Mouse (Mus musculus) heart, adult 8-10 months (tissue): Measurements from ENCODE around the gene Atp6v1g1. TPM values are rescaled to one million over a fixed set of nuclear protein-coding genes. Genes with fewer than 3 reads are reported as not detected.

Source experiments
- DNase-seq: peaks from one replicate; pipeline ENCODE4 v3.0.0; 2022; ENCODE audit warnings: low spot score
- total RNA-seq, 4 experiments: library from RNA; stranded (reverse); gene quantifications; 2 replicates each; pipeline ENCODE4 v1.2.4; 2022

Gene Atp6v1g1
- 100 to 1,000 TPM; 146 to 168 (median 149) TPM for total RNA-seq

GRCm38 (mm10) chr4:63544494-63545230, at the start of gene Atp6v1g1:
TSS of gene Atp6v1g1 (plus strand) at chr4:63544772.
- peak; percentile 94 for DNase-seq

GRCm38 (mm10) chr4:63494967-63495914, 49.3 kb upstream of the Atp6v1g1 start:
- DNase-seq: no peak

- peak; percentile 48 for DNase-seq
Measured at GRCm38 (mm10) chr4:63495915-63496278, 48.7 kb upstream of the Atp6v1g1 start, which contains the start of gene Whrn. TSS of gene Whrn (minus strand) at chr4:63495991.

DNA sequence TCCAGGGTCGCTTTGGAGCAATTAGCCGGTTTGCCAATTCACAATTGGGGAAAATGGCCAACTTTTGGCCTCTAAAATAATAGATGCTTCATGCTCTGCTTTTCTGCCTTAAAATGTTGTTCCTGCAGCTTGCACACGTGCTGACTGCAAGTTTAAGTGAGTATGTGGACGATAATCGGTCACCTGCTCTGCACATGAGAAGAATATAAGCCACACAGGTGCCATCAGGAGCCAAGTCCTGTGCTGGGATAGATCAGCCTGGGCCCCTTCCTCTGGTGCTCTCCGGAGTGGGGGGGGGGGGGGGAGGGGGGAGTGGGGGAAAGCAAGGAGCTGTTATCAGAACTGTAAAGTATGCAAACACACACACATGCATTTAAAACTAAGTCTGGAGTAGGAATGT, 48.3 kb upstream of the Atp6v1g1 start:
- DNase-seq: no peak

- DNase-seq: no peak
Measured at GRCm38 (mm10) chr4:63498346-63498745, 46.2 kb upstream of the Atp6v1g1 start.

DNA sequence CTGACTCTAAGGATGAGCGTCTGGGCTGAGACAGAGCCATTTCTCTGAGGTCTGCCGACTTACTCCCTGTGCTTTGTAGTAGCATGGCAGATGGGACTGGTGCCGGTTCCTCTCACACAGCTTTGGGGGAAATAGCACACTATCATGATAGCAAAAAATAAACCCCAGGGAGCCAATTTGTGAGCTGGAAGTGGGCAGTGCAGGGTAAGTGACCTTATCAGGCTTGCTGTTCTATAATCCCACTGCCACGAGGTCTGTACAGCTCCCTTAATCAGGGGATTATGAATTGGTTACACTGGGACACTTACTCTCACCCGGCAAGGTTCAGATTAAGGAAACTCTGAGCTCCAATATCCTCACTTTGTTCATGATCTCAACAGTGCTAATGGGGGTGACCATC, 43.5 kb upstream of the Atp6v1g1 start:
- no peak for DNase-seq

DNA sequence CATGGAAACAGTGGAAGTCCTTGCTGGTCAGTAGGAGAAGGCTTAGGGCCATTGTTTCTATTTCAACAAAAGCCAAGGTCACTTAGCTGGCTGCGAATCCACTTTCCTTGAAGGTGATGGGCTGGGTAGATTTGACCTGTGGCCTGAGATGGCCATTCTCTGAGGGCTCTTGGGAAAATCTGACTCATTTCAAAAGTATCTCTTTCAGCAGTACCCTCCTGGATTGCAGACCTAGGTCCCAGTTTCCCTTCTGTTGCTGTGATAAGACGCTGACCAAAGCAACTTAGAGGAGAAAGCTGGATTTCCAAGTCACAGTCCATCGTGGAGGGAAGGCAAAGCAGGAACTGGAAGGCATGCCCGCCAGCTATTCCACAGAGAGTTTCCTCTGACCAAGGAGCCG, 40.6 kb upstream of the Atp6v1g1 start:
- no peak for DNase-seq

DNA sequence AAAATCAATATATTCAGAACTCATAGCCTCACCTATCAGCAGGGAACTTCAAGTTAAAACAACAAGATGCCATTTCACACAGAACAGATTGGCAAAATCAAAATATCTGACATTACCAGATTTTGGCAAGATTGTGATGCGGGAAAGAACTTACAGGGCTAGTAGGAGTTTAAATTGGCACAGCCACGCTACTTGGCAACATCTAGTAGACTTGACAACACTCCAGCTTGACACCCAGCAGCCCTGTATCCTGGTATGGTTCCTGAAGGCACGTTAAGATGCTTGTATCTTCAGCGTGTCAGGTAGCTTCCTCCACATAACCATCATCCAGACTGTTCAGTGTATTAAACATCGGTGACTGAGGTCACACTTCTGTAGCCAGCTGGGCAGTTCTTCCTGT, 37.1 kb upstream of the Atp6v1g1 start:
- DNase-seq: no peak

DNA sequence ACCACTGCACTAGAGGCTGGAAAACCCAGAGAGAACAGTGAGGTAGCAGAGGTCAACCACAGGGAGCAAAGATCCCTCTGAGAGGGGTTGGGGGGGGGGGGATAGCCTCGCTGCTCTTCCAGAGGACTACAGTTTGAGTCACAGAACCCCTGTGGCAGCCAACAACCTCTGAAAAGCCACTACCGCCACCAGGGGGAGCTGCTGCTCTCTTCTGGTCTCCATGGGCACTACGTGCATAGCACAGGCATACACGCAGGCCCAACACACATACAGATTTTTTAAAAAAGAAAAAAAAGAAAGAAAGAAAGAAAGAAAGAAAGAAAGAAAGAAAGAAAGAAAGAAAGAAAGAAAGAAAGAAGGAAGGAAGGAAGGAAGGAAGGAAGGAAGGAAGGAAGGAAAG, 36.3 kb upstream of the Atp6v1g1 start:
- DNase-seq: peak; percentile 78

- no peak for DNase-seq
Measured at GRCm38 (mm10) chr4:63512921-63513320, 31.7 kb upstream of the Atp6v1g1 start.

DNA sequence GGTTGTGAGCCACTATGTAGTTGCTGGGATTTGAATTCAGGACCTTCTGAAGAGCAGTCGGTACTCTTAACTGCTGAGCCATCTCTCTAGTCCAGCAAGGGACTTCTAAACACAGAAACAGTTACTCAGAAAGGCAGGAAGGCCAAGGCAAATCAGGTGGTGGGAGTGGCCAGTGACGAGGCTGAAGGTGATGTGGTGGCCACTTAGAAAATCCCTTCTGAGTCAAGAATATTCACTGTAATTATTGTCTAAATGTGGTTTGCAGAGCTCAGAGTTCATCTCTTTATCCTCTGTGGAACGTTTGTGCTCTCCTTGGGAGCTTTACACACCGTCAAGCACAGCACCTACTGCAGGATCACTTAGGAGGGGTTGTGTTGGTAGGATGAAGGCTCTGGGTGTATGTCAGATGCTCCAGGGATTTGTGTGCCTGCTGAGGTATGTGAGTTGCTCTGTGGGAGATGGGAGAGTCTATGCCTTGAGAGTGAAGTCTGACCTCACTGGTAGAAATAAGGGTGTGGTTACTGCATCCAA, 30.1 kb upstream of the Atp6v1g1 start:
- no peak for DNase-seq

DNA sequence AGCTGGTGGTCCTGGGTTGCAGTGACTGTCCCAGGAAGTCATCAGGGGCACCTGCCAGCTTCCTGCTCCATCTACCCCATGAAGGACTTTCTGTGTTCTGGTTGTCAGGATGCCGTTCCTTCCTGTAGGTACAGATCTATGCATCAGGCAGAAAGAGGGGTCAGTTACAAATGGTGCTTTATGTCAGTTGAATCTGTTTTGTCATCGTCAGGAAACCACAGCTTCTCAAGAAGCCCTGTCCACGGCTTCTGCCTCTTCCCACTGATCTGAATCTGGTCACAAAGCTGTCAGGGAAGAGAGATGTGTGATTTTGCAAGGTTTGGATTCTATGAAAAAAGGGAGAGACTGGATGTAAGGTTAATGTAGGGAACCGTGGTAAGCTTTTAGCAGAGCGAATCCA, 29.6 kb upstream of the Atp6v1g1 start:
- DNase-seq: no peak

DNA sequence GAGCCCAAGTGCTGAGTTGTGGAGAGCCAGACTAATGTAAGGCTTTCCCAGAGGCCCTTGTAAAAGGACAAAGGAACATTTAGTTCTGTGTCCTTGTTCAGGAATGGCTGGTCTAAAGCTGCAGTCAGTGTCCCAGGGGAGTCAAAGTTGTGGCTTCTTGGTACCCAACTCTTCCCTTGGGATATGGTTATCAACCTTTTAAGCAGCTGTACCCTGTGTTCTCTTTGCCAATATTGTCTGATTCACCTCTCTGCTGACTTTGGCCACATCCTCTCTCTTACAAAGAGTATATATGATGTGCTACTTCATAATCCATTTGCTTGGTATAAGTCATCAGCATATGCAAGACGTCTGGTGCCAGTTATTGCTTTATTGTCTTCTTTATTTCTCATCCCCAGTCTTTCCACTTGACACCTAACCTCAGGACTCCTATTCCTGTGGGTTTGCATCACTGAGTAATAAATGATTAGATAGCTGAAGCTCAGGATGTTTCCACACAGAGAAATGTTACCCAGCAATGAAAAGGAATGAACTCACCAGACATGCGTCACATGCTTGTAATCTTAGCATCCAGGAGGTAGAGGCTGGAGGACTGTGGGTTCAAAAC, 22.7 kb upstream of the Atp6v1g1 start:
- DNase-seq: no peak

DNA sequence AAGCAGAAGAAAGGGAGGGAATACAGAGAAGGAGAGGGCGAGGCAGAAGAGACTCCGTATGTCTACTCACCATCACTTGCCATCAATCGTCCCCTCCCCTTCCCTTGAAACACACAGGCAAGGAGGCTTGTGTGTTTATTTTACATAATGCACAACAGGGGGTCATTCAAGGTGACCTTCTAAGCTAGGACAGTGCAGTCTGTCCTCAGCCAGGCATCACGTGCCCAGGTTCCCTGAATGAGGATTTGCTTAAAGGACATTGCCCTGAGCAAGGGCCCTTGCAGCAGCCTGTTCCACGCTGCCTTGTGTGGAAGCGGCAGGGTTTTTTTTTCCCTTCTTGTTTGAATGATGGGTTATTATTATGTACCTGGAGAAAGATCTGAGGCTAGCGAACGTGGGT, 19.1 kb upstream of the Atp6v1g1 start:
- no peak for DNase-seq

GRCm38 (mm10) chr4:63528946-63529345, 15.6 kb upstream of the Atp6v1g1 start:
- DNase-seq: no peak

- no peak for DNase-seq
Measured at GRCm38 (mm10) chr4:63530409-63530808, 14.2 kb upstream of the Atp6v1g1 start.

GRCm38 (mm10) chr4:63537602-63538001, 7.0 kb upstream of the Atp6v1g1 start:
- no peak for DNase-seq

- DNase-seq: peak; percentile 76
Measured at GRCm38 (mm10) chr4:63542209-63542608, 2.4 kb upstream of the Atp6v1g1 start.

DNA sequence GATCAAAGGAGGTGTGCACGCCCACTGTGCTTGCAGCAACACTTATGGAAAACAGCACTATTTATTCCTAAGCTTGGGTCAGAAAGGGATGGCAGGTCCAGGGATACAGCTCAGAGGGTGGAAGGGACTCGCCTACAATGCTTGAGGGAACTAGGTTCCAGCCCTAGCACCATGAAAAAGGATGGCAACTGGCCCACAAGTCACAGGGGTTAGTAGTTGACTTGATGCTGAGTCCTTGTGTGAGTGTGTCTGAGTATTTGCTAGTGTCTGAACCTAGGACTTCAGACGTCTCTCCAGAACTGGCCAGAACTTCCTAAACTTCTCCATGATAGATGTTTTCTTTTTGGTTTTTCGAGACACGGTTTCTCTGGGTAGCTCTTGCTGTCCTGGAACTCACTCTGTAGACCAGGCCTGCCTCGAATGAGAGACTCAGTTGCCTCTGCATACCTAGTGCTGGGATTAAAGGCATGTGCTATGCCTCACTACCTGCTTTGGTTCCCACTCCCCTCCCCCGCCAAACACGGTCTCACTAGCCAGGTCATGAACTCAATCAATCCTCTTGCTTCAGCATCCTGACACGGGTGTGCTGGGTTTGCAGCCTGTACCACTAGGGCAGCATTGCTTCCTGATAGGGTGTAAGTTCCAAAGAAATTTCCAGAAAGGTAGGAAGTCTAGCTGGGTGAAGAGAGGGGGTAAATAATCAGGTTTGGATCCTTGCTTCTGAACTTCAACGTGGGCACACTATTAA, 652 bp upstream of the Atp6v1g1 start:
- no peak for DNase-seq

DNA sequence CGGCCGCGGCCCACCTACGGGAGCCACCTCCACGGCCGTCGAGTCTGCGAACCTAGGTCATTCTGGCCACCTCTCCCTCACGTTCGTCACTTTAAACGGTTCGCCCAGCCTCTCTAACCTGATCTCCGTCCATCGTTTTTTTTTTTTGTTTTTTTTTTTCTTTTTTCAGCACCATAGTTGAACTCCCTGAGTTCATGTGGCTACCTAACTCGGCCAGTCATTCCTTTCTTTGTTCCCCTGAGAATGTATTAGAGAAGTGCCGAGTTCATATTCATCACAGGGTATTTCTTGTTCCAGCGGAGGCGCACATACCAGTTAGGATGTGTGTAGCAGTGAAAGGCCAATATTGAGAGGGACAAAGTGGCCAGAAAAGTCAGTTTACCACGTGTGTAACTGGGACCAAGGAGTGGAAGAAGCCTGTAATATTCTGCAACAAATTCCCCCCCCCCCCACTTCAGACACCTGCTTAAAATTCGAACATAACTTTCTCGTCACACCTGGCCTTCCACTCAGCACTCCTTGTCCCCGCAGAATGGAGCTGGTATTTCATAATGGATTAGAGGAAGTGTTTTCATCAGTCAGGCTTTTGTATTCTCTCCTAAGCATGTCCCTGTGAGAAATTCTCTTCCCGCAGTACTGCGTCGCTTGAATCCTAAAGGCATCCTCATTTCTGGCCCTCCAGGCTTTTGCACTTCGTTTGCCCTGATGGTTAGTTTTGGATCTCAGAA, 823 bp downstream of the Atp6v1g1 start:
- DNase-seq: no peak
